Mouse (Mus musculus) CD4-positive, CD25-positive, alpha-beta regulatory T cell (primary cell): ENCODE data around the gene Gltp. TPM values are rescaled to one million over a fixed set of nuclear protein-coding genes. Genes with fewer than 3 reads are reported as not detected.

Experiments used
- polyA plus RNA-seq: library from polyadenylated mRNA; unstranded; fragments of 100-300 nt; shearing (Covaris generic); gene quantifications from one replicate; pipeline ENCODE4 v1.2.1, GENCODE M21; 2017

Gene Gltp
- polyA plus RNA-seq = 323 TPM

DNA sequence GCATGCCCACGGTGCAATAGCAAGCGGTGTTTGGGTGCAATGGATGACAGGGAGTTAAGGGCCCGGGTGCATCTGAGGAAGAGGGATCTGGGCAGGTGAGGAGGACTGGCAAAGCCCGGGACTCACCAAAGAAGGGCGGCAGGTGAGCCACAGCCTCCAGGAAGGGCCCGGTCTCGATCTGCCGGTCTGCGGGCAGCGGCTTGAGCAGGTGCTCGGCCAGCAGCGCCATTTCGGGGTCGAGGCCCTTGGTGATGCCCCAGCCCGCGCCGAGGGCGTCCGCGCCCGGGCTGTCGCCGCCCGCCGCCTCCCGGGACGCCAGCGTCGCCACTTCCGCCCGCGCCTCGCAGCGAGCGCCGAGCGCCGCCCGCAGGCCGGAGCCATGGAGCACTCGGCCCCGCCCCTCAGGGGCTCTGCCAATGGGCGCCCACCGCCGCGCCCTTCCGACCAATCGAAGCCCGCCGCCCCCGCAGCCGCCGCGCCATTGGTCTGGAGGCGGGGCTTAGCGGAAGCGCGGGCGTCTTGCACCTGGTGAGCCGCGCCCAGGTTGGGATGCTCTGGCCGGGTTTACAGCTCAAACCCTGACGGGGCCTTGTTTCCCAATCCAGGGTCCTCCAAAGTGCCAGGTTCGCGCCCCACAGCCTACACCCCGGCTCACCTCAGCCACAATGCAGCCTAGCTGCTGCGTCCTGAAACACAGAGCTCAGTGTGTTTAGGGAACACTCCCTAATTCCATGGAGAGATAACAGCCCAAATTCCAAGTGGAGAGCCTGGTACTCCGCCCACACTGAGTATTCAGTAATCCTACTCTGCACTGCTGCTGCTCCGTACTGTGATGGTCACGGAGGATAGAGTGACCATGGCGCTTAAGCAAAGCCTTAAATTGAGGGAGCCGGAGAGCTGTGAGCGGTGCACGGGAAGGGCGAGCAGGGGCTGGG, at the start of gene Gltp:
Gene Gltp (minus strand): TSS at position 352 of the 935 bp plus-strand sequence.

DNA sequence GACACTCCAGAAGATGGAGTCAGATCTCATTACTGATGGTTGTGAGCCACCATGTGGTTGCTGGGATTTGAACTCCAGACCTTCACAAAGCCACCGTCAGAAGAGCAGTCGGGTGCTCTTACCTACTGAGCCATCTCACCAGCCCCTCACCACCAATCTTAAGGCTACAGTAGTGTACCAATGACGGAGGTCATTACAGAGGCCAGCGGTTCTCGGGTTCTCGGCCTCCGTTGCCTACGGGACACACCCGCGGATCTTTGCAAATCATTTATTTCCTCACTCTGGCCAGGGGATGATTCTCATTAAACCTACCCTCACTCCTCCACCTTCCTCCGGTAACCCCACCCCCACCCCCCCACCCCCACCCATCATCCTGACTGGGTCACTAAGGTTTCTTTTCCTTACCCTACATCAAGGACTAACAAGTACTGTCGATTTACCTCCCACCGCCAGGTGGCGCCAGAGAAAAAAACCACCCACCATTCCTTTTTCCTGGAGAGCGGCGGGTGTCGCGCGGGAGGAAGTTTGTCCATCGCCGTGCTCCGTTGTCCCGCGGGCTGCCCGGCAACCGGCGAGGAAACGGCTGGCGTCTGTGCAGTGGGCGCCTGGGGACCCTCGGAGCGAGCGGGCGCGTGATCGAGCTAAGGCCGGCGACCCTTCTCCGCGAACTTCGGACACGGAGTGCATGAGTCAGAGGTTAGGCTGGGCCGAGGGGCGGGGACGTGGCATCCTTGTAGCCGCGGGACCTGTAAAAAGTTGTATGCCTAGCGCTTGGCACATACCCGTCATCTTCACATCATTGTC, 16.7 kb upstream of the Gltp start, which contains the start of gene Tchp:
Gene Tchp (plus strand): TSS at position 496 of the 804 bp plus-strand sequence.

DNA sequence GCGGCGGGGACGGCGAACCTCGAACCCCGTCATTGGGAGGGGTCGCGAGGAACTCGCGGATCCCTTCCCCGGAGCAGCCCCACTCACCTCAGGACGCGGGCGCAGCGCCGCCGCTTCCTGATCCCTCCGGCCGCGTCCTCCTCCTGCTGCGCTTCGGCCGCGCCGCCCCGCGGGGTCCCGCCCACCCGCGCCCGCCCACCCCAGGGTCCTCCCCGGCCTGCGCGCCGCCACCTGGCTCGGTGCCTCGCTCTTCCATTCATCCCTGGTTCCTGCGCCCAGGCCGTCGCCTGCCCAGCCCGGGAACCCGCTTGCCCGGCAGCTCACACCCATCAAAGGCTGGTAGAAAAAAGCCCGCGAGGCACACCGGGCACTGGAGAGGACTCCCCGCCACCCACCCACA, 32.5 kb downstream of the Gltp start, which contains the start of gene Trpv4:
Gene Trpv4 (minus strand): TSS at position 167 of the 400 bp plus-strand sequence.

Other genes starting within 250 kb of the Gltp start
- 10.5 TPM for gene Mmab, start 246.9 kb downstream of the Gltp start, polyA plus RNA-seq
- gene Mvk, start 246.7 kb downstream of the Gltp start, polyA plus RNA-seq = 10.4 TPM
- gene Fam222a, start 123.0 kb downstream of the Gltp start, polyA plus RNA-seq = 0.65 TPM
- gene Trpv4, start 32.6 kb downstream of the Gltp start, polyA plus RNA-seq = 0.67 TPM
- 22.4 TPM for gene Tchp, start 16.8 kb upstream of the Gltp start, polyA plus RNA-seq
- 181 TPM for gene Ankrd13a, start 83.7 kb upstream of the Gltp start, polyA plus RNA-seq
- gene Git2, start 84.5 kb upstream of the Gltp start, polyA plus RNA-seq = 148 TPM
- gene 1500011B03Rik, start 132.5 kb upstream of the Gltp start, polyA plus RNA-seq = 67.8 TPM
- not detected for gene 4930519G04Rik, start 162.7 kb upstream of the Gltp start, polyA plus RNA-seq
- not detected for gene Gm9936, start 167.7 kb upstream of the Gltp start, polyA plus RNA-seq
- 16.4 TPM for gene Oasl2, start 206.0 kb upstream of the Gltp start, polyA plus RNA-seq
- gene Oasl1, start 232.3 kb upstream of the Gltp start, polyA plus RNA-seq = 7.4 TPM